Mouse (Mus musculus) kidney, adult 2 months (tissue): Measurements from ENCODE around the gene Phc1.

Source experiments
- CTCF ChIP-seq: fragments of 200-500 bp; conservative IDR thresholded peaks from 2 replicates; pipeline ENCODE4 v1.5.1; 2011; ENCODE audit warnings: low read depth, mild to moderate bottlenecking, control low read depth, low read length, moderate library complexity, mixed read lengths; ENCODE audit not compliant: insufficient read depth, insufficient read length
- POLR2A ChIP-seq: fragments of 200-500 bp; IDR thresholded peaks from one replicate; pipeline ENCODE4 v1.6.1; 2011; ENCODE audit warnings: low read depth, low read length, control low read depth

- TF ChIP-seq CTCF (no peak), POLR2A (no peak)
Observed at GRCm38 (mm10) chr6:122276565-122276964, 63.8 kb downstream of the Phc1 start.
